Mouse (Mus musculus) cerebellum, adult 2 months (tissue): ENCODE results near the gene Ofd1.

ENCODE experiments used
- CTCF ChIP-seq: fragments of 200-500 bp; IDR thresholded peaks from 2 replicates; pipeline ENCODE4 v1.5.1; 2011; ENCODE audit warnings: low read depth, mild to moderate bottlenecking, control low read depth, low read length, moderate library complexity, borderline replicate concordance; ENCODE audit not compliant: insufficient read depth
- POLR2A ChIP-seq: fragments of 200-500 bp; IDR thresholded peaks from 2 replicates; pipeline ENCODE4 v1.6.1; 2011; ENCODE audit warnings: low read length, control low read depth, borderline replicate concordance; ENCODE audit not compliant: insufficient read depth

DNA sequence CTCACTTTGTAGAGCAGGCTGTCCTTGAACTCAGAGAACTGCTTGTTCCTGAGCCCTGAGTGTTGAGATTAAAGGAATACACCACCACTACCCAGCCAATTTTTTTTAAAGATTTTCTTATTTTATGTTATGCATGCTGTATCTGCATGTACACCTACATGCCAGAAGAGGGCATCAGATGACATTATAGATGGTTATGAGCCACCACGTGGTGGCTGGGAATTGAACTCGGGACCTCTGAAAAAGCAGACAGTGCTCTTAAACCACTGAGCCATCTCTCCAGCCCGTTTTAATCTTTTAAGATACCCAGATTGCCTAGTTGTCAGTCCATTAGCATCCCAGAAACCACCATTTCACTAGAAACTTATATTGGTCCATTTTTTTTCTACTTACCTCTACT is 13.8 kb upstream of the Ofd1 start:
- TF ChIP-seq CTCF (no peak), POLR2A (no peak)
